Mouse (Mus musculus): Measurements from ENCODE around the gene Fam241a. TPM values are rescaled to one million over a fixed set of nuclear protein-coding genes. Genes with fewer than 3 reads are reported as not detected.
A peak's percentile ranks its signal among the peaks of the same experiment; 100 is the strongest.

Fam241a gene
- polyA plus RNA-seq, 1 experiment, result 18.3 TPM

DNA sequence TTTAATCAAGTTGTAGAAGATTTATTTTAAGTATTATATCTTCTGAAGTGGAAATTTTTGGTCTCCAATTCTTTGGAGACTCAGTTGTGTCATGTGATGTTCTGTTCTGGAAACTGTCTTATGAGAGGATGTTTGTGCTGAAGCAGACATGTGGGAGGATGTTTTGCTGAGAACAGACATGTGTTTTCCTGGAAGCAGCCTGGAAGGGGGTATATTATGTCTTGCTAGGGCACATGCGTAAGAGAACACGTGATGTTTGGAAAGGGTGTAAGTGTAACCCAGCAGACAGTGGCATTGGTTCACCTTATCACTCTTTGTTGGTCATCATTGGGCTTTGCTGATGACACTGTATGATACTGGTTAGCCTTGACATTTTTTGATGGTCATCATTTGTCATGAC is 20.6 kb downstream of the Fam241a start:
- DNase-seq (ENCODE audit: low spot score), result no peak

- no peak for DNase-seq (ENCODE audit: low spot score)
Observed at GRCm38 (mm10) chr3:127875059-127875458, 21.1 kb downstream of the Fam241a start.

DNA sequence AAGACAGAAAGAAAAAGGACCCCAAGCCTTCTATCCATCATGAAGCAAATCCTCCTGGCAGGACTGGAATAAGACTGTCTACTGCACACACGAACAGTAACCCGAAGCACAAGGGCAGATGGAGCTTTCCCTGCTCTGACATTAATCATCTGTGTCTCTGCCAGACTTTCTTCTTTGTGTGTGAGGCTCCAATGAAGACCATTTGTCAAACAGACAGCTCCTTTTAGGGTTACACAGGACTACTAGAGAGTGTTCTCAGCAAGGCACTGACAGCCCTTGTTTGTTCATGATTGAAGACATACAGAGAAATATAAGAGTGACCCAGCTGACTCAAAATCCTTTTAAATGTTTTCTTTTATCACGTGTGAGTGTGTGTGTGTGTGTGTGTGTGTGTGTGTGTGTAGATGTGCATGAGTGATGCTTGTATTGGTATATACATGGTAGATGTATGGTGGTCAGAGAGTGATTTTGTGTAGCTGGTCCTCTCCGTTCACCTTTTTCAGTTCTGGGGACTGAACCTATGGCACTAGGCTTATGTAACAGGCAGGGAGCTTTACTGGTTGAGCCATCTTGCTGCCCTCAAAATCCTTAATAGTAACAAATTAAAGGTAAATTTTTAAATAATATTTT is 21.8 kb downstream of the Fam241a start:
- no peak for DNase-seq (ENCODE audit: low spot score)

DNA sequence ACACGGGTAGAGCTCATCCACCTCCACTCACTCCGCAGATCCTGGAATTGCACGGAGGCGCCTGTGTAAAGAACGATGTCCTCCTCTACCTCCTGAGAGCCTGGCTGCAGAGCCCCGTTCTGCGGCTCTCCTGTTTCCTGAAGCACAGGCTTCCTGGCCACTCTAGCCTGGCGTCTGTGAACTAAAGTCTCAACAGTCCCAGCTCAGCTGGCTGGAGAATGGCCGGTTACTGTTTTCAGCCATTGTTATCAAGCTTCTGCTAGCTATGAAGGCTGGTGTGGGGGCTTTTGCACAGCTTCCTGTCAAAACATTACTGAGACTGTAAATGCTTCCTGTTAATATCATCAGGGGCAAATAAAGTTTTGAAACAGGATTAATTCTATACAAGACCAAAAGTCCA is 24.5 kb downstream of the Fam241a start:
- no peak for DNase-seq (ENCODE audit: low spot score)

GRCm38 (mm10) chr3:127868880-127869279 is 27.2 kb downstream of the Fam241a start:
- DNase-seq (ENCODE audit: low spot score), result no peak

DNA sequence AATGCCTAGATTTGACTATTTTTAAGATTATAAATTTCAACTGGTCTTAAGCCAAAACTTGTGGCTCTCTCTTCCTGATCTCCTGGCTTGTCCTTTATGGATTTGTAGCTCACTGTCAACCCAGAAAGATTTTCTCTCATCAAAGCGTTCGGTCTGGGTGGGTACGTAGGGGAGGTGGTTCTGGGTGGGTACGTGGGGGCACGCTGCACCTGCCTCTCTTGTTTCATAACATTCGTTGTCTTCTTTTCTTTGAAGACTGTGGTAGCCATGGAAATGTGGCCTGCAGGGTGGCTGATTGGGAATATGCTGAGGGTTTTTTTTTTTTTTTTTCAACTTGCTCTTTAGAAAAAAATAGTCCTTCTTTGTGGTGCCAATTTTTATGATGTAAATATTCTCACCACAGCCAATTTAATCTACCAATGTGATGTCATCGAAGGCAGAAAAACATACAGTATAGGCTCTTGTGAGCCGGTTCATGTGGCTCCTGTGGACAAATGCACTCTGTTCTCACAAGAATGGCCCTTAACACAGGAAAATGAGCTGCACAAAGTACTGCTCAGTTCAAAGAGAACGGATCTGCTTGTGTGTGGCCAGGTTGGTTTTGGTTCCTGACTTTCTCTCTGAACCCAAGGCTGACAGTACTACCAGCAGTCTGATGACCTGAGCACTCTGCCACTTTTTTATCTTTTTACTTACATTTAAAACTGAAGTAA is 27.9 kb downstream of the Fam241a start:
- no peak for DNase-seq (ENCODE audit: low spot score)

DNA sequence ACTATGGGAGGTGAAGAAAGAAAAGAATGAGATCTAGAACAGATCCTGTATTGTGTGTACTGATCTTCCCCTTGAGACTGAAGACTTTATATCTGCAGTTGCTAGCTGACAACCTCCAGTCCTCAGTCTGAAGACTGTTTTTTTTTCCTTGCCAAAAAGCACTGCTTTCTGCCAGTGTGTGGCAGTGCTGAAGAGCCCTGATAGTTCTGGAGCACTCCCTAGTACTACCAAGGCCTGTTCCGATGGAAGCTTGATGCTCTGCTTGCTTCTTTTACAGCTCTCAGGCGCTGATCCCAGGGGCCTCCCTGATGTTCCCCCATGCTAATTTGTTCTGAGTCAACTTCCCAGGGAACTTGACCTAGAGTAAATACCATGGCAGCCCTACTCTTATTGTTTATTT is 31.9 kb downstream of the Fam241a start:
- DNase-seq (ENCODE audit: low spot score), result no peak

- DNase-seq (ENCODE audit: low spot score), result no peak
Observed at GRCm38 (mm10) chr3:127863571-127863970, 32.6 kb downstream of the Fam241a start.

DNA sequence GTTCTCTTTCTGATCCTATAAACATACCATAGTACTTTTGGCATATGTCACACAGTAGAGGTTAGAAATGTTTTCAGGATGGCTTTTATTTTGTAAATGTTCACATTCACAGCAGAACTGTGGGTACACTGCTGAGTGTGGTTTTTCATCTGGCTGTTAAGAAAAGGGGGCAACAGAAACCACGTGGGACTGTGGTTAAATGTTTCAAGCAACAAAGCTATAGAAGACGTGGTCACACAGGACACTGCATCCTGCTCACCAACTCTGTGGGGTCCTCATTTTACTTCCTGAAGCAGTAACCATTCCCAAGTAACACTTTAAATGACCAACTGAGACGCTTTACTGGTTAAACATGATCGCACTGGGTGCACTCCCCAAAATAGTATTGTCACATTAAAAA is 33.6 kb downstream of the Fam241a start:
- no peak for DNase-seq (ENCODE audit: low spot score)

DNA sequence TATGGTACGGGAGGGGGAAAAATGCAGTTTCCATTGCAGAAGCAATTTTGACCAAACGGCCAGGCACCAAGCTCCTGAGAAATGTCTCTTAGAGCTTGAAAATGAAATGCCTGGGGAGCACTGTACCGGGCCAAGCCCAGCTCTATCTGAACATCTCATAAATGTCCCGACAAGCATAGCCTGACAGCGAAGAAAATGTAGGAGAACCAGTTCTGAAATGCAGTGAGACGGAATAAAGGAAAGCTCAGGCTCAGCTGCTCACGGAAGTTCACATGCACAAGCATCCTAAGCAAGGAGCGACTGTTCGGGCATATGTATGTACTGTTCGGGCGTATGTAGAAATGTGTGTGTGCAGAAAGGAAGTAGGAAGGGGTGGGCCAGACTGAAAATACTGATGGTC is 34.8 kb downstream of the Fam241a start:
- no peak for DNase-seq (ENCODE audit: low spot score)

DNA sequence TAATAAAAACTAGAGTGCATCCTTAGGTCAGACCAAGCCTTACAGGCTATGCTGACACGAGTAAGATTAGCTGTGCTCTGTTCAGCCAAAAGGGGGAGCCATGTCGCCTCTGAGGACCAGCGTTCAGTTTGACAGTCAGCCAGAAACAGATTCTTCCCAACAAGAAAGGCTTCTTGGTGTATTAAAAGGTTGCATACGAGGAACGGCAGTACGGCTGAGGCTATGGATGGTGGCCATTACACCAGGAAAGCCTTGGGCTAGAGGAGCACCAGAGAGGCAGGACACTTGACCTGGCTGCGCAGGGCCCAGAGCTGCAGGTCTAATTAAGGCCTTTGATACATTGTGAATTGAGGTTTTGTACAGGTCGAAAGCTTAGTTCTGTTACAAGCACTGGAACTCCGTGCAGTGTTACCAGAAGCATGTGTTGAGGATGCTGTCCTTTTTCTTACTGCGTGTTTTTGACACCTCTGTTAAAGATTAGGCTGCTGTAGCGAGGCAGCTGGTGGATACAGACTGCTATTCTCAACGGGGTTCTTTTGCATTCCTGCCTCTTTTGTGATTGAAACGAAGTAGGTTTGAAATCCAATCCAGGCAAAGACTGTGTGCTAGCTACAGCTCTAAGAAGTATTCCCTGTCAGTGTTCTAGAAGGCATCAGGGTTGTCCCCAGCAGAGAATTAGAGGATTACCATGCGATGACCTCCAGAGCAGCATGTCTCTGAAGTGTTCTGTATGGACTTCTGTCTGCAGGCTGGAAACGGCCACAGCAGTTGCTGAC is 42.5 kb downstream of the Fam241a start:
- peak; percentile 30 for DNase-seq (ENCODE audit: low spot score)

GRCm38 (mm10) chr3:127852722-127853121 is 43.4 kb downstream of the Fam241a start:
- no peak for DNase-seq (ENCODE audit: low spot score)

GRCm38 (mm10) chr3:127850776-127851646 is 45.1 kb downstream of the Fam241a start:
- no peak for DNase-seq (ENCODE audit: low spot score)

- DNase-seq (ENCODE audit: low spot score), result no peak
Observed at GRCm38 (mm10) chr3:127849922-127850321, 46.2 kb downstream of the Fam241a start.

DNA sequence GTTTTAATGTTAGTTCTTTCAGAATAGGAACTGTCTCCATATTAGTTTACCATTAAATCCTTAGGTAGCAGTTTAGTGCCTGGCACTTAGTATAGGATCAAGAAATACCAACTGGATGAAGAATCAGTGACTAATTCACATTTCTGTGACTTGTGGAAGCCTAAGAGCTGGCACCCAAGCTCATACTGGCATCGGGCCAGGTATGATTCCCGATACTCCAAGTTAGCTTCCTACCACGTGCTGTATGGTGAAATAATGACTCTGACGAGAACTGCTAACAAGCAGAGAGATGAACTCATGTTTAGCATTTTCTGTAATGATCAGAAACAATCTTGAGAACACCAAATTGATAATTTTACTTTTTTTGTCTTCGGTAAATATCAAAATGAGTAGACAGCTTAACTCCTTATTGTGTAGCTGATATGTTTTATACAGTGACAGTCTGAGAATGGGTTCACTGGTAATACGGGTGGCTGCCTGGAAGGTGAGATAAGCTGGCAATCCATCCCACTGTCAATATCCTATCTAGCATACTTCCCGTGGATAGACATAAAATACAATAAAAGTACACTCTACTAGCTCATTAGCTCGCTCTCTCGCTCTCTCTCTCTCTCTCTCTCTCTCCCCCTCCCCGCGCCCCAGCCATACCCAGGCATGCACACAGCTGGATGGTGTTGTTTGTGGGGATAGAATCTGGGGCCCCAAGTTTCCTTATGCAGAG is 47.9 kb downstream of the Fam241a start:
- DNase-seq (ENCODE audit: low spot score), result no peak

DNA sequence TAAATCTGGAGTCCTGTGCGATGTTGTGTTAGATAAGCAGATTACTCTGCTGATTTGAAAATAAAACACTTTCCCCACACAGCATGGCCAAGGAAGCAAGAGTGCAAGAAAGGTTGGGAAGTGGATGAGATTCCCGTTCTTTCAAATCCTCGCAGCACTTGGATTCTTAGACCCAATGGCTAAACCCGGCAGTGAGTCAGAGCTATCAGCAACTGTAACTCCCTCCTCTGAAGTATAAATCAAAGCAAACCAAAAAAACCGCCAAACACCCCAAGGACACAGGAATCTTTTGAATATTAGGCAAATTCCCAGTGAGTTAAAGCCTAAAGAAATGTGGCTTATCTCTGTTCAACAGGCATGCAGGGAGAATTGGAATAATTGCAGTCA is 52.2 kb downstream of the Fam241a start:
- DNase-seq (ENCODE audit: low spot score), result no peak

- no peak for DNase-seq (ENCODE audit: low spot score)
Observed at GRCm38 (mm10) chr3:127843324-127843940, 52.7 kb downstream of the Fam241a start.

DNA sequence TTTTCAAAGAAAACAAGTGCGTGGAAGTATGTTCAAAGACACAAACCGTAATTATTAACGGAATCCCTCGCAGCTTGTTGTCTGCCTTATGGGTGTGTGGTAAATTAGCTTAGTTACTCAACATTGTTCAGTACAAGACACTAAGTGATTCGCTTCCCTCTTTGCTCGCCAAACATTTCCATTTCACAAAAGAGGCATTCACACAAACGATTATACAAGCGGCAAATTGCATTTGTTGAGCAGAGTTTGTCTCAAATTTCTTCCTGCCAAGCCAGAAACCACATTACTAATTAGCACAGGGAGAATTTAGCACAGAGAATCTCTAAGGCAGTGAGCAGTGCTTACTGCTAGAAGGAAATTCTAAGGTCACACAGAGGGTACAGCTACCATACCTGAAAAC is 54.2 kb downstream of the Fam241a start:
- DNase-seq (ENCODE audit: low spot score), result no peak

- DNase-seq (ENCODE audit: low spot score), result no peak
Observed at GRCm38 (mm10) chr3:127837972-127838644, 58.0 kb downstream of the Fam241a start.

- DNase-seq (ENCODE audit: low spot score), result peak; percentile 98
Observed at GRCm38 (mm10) chr3:127837154-127837865, 58.8 kb downstream of the Fam241a start, which contains the start of gene Ap1ar. TSS of gene Ap1ar (minus strand) at chr3:127837523.

Measured in urinary bladder, adult 2 months (tissue).